Mouse (Mus musculus): ENCODE data around the gene Slc35e3. TPM values are rescaled to one million over a fixed set of nuclear protein-coding genes. Genes with fewer than 3 reads are reported as not detected.

Slc35e3 gene
- total RNA-seq, 2 experiments from 2014 or later, result 28.5 to 31.6 TPM

DNA sequence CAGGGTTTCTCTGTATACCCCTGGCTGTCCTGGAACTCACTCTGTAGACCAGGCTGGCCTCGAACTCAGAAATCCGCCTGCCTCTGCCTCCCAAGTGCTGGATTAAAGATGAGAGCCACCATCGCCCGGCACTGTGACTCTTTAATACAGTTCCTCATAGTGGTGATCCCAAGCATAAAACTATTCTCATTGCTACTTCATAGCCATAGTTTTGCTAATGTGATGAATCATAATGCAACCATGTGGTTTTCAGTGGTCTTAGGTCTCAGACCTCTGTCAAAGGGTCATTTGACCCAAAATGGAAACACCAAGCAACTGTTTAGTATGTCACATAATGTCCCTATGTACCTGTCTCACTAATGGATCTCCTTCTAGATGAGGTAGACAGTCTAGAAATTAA is 50.6 kb downstream of the Slc35e3 start:
- intact Hi-C loops (cut with DNase I), result no loop called here
- no peak for DNase-seq (ENCODE audit: low spot score in 2 of 2)

DNA sequence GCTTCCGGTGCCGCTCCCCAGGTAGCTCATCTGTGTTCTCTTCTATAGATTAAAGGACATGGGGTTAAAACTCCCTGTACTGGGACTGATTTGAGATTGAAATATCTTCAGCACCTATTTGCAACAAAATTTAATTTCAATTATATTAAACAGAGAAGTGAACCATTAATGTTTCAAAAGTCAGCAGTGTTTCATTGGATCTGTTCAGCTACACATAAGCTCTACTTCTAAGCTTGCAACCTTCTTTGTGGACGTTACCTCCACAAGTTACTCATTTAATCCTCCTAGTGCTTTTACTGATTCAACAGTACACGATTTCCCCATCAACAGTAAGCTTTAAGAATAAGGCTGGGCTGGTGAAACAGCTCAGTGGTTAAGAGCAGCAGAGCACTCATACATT is 51.1 kb downstream of the Slc35e3 start:
- DNase-seq (ENCODE audit: low spot score in 2 of 2), result no peak
- intact Hi-C loops (cut with DNase I), result no loop called here

DNA sequence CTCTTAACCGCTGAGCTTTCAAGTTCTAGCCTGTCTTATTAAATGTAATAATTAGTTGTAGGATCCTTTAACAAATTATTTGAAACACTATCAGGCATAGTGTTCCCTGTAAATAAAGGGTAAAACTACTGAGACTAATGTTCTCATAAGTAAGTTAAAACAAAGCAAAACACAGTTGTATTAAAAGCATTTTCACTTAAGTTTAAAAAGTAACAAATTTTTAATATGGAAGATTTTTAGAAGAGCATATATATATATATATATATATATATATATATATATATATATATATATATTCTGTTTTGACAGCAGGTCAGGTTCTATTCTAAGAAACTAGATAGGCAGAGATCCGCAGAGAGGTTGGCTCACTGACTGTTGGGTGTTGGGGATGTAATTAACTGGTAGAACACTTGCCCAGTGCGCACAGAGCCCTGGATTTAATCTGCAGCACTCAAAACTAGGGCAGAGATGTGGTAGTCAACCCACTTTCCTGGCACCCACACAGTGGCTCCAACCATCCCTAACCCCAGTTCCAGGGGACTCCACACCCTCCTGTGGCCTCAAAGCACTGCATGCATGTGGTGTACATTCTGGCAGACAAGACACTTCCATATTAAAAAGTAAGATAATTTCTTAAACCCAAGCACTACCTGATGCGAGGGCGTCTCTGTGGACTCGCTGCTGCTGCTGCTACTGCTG is 51.8 kb downstream of the Slc35e3 start:
- DNase-seq (ENCODE audit: low spot score in 2 of 2), result no peak
- intact Hi-C loops (cut with DNase I), result no loop called here

DNA sequence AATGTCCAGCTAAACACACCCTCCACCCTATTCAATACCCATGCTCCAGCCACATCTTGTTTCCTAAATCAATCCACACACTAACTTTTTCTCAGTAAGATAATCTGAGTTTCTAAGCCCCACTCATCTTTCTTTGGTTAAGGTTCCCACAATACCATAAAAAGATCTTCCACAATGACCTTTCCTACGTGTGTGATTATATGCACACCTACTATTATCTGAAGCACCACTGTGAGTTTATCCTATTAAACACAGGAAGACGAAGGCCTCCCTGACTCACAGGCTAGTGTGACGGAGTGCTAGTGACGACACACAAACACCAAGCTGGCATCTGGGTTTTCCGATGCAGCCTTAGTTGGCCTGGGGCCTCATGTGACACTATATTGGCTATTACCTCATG is 53.2 kb downstream of the Slc35e3 start:
- no peak for DNase-seq (ENCODE audit: low spot score in 2 of 2)
- intact Hi-C loops (cut with DNase I), result no loop called here

DNA sequence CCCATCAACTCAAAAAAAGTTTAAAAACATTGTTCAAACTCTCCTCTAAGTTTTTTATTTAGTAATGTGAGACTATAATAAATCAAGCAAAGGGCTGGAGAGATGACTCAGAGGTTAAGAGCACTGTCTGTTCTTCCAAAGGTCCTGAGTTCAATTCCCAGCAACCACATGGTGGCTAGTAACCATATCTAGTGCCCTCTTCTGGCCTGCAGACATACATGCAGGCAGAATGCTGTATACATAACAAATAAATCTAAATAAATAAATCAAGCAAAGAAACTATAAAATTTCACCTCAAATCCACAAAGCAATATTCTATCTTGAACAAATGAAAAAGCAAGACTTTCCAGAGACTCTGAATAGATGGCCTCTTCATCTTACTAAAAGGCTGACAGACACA is 54.0 kb downstream of the Slc35e3 start:
- no peak for DNase-seq (ENCODE audit: low spot score in 2 of 2)
- intact Hi-C loops (cut with DNase I), result no loop called here

DNA sequence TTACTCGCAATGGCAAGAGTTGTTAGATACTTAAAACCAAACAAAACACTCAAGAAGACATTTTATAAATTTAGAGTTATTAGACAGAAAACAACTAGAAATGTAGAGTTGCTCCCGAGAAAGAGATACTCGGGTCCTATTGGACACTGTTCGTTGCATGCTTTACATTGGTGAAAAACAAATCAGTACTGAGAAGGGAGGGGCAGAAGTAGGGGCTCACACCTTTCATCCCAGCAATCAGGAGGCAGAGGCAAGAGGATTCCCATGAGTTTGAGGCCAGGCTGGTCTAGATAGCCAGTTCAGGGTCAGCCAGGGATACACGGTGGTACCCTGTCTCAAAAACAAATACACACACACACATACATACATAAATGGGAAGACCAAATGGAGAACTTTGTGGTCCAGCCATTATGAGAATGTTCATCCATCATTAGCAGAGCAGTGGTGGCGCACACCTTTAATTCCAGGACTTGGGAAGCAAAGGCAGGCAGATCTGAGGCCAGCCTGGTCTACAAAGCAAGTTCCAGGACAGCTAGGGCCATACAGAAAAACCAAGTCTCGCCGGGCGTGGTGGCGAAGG is 54.7 kb downstream of the Slc35e3 start:
- DNase-seq (ENCODE audit: low spot score in 2 of 2), result no peak
- intact Hi-C loops (cut with DNase I), result no loop called here

DNA sequence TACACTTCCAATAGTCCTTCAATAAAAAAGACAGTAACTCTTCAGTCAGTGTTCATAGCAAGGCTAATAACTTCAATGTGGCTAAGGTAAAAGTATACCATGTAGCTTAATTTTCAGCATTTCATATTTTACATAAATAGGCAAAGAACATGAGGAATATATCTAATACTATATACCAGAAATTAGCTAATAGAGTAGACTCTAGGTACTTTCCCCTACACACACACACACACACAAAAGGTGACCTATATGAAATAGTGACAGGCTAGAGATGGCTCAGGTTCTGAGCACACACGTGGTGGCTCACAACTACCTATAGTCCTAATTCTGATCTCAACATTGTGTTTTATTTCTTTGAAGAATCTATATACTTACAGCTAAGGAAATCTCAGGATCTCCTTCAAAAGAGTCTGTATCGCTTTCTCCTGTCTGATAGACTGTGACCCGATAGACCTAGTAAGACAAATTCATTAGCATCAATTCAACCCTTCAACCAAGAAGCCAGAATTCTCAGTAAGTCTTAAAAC is 55.3 kb downstream of the Slc35e3 start:
- intact Hi-C loops (cut with DNase I), result no loop called here

DNA sequence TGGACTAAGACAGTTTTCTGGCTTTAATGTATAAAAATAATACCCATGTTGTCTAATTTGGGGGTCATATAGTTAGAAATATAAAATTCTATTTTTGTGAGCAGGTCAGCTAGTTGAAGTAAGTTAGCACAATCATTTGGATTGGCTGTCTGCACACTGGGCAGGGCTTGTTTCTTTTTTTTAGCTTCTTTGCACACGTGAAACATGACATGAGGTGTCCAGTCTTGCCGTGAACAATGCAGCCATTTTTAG is 56.1 kb downstream of the Slc35e3 start:
- intact Hi-C loops (cut with DNase I), result no loop called here
- DNase-seq (ENCODE audit: low spot score in 2 of 2), result no peak

More for the DNA sequence above, 55.3 kb downstream of the Slc35e3 start:
- no peak for DNase-seq (ENCODE audit: low spot score in 2 of 2)

DNA sequence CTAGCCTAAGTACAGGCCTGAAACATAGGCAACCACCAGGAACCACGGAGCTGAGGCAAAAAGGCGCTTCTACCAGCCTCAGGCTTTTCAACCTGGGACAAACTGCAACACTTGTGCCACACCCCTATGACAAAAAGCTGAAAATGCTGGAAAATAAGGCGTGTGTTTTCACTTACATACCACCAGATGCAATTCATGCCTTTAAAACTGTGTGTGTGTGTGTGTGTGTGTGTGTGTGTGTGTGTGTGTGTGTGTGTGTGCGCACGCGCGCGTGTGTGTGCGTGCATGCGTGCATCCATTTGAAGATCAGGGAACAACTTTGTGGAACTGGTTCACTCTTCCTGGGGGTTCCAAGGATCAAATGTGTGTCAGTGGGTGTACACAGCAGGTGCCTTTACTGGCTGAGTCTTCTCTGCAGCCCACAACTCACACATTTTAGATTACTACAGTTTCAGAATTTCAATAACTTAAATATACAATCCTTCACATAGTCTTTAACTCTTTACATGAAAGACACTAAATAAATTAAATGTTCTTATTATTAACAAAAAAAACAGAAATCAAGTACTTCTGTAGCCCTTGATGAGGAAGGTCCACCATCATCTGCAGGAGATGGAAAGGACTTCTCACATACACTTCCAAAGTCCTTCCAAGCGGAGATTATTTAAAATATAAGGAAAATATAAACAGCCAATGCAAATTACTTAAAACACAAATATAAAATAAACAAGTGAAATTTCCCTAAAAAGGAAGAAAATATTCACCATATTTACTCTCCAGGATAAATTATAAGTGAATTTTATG is 56.7 kb downstream of the Slc35e3 start:
- intact Hi-C loops (cut with DNase I), result no loop called here
- DNase-seq (ENCODE audit: low spot score in 2 of 2), result no peak

DNA sequence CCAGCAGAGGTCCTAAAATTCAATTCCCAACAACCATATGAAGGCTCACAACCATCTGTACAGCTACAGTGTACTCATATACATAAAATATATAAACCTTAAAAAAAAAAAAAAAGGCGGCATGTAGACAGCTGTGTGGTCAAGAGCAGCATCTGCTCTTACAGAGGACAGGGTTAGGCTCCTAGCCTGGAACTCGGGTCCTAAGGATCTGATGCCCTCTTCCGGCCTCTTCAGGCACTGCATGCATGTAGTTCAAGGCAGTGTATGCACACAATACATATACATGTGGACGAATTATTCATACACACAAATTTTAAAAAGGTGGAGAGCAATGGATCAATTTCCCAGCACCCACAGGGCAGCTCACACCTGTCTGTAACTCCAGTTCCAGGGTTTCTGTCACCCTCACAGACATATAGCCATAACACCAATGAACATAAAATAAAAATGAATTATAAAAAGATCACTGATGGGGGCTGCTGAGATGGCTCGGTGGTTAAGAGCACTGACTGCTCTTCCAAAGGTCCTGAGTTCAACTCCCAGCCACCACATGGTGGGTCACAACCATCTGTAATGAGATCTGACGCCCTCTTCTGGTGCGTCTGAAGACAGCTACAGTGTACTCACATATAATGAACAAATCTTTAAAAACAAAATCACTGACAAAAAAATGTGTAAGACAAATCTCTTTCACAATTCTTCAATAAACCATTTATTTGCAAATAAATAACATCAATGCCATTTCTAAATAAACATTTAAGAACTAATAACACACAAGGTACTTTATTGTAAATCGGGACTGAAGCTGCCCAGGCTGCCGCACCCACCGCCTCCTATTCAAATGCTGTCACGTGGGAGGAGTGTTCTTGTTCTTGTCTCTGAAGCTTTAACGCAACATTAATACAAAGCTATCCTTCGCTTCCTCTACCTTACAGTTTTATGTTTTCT is 57.7 kb downstream of the Slc35e3 start:
- intact Hi-C loops (cut with DNase I), result no loop called here
- peak; percentile 40 to 47 for DNase-seq (ENCODE audit: low spot score in 2 of 2)

DNA sequence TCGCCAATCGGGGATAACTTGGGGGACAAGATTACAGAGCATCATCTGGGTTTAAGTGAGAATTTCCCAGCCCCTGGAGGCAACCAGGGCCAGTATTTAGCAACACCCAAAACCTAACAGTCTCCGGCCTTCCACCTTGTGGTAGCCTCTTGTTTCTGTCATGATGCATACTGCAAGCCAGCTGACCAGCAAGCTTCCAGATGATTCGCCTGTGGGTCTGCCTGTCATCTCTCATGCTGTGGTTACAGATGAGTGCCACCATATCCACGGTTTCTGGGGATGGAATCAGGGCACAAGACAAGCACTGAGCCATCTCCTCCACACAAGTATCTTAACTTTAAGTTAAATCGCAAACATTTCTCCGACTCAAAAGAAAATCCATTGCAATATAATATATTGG is 58.6 kb downstream of the Slc35e3 start:
- DNase-seq (ENCODE audit: low spot score in 2 of 2), result no peak
- intact Hi-C loops (cut with DNase I), result no loop called here

DNA sequence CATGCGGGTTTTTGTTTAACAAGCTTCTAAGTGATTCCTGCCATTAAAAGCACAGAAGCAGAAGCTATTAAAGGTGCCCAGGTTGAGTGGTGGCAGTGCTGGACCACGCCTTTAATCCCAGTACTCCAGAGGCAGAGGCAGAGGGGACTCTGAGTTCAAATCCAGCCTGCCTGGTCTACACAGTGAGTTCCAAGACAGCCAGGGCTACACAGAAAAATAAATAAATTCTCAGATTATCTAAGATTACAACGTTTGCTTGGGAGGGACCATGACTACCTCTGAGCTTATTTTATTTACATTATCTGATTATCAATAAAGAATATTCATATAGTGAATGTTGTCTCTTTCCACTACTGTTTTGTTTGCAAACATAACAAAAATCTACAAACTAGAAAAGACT is 59.1 kb downstream of the Slc35e3 start:
- intact Hi-C loops (cut with DNase I), result no loop called here
- DNase-seq (ENCODE audit: low spot score in 2 of 2), result no peak

DNA sequence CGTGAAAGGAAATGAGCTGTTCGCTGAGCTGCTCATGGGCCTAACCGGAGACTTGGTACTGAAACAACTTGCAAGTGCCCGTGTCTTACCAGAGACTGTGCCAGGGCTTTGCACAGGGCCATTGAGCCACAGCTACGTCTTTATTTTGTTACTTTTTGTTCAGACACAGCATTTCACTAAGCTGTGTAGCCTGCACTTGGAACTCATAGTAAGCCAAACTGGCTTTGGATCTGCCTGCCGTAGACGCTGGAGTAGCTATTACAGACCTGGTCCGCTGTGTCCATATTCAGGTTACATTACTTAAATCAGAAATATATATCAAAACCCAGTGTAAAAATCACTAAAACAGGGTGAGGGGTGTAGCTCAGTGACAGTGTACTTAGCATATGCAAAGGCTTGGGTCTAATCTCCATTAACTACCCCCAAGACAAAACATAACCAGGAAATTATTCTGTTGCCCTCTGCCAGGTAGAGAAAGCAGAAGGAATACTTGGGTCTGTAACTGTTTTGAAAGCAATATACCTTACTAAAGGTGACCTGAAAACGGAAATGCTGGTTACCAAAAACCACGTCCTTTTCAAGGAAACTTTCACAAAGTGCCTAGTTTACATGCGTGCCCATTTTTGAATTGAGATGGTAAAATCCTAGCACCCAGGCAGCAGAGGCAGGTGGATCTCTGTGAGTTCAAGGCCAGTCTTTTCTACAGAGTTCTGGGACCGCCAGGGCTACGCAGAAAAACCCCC is 60.1 kb downstream of the Slc35e3 start:
- intact Hi-C loops (cut with DNase I), result no loop called here
- no peak for DNase-seq (ENCODE audit: low spot score in 2 of 2)

DNA sequence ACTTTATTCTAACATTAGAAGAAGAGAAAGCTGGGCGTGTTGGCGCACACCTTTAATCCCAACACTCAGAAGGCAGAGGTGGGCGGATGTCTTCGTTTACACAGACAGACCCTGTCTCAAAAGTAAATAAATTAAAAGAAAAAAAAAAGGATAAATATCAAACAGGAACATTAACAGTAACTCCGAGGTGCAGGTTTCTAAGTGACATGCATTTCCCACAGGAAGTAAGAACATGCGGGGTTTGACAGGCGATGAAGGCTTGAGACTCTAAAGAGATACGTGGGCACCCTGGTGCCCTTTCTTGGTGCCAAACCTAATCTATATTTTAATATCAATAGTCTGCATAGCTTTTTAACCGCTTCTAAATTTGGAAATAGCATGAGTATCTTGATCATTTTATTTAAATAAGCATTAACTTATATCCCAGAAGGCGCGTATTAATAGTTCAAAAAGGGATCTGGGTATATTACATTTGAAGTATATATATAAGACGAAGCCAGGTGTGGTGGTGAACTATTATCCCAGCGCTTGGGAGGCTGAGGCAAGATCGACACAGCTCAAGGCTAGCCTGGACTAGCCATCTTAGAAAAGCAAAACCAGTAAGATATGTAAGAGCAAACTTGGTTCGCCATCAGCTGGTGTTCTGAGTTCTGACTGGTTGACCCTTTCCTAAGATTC is 60.9 kb downstream of the Slc35e3 start:
- intact Hi-C loops (cut with DNase I), result no loop called here
- no peak for DNase-seq (ENCODE audit: low spot score in 2 of 2)

DNA sequence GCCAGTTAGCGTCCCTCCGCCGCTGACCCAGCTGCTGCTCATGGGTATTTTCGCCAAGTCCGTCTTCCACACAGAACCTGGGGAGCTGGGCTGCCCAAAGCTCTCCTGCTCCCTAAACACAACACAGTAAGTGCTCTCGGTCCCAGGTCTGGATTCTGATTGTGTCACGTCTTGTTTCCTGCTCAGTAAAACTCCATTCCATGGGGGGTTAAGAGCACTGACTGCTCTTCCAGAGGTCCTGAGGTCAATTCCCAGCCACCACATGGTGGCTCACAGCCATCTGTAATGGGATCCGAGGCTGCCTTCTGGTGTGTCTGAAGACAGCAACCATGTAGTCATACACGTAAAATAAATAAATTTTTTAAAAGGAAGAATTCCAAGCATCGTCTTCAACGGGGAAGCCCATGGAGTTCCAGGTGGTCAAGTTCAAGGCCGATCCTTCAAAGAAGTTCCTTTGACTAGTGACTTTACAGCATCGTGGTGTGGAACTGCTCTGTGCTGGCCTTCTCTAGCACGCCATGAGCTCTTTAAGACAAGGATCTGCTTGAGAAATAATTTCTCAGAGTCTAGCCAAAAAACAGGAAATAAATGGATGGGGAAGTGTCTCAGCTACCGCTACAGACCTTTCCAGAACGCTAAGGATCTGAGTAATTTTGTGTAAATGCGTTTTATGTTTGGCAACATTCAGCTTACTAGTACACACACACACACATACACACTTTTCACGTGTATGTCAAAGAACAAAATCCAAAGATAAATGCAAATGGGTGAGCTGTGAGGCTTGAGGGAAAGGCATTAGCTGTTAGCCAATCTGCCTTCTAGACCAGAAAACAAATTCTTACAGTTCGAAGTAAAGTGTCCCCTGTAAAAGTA is 61.6 kb downstream of the Slc35e3 start:
- intact Hi-C loops (cut with DNase I), result no loop called here
- DNase-seq (ENCODE audit: low spot score in 2 of 2), result no peak

DNA sequence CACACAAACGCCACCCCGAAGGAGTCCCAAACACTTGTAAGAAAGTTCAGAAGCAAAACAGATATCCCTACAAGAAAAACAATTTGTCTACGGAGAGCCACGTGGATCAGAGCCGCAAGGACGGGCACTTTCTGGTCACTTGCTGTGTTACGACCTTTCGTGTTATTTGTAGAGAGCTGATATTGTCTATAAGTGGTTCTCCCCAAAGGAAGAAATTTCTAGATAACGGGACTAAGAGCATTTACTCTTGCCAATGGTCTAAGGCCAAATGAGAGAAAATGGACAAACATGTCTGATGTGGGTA is 62.5 kb downstream of the Slc35e3 start:
- intact Hi-C loops (cut with DNase I), result no loop called here
- DNase-seq (ENCODE audit: low spot score in 2 of 2), result no peak
